Mouse (Mus musculus) midbrain, embryonic 15.5 days (tissue): Measurements from ENCODE around the gene C530008M17Rik. TPM values are rescaled to one million over a fixed set of nuclear protein-coding genes. Genes with fewer than 3 reads are reported as not detected.
"Not testable (repeated sequence)": the region's sequence is repeated elsewhere in the genome, so short reads cannot be mapped to it uniquely, and the experiment has no call there.

Experiments
- ATAC-seq: fragments of 200-750 bp; cut with Nextera tagmentation; replicated peaks from 2 replicates; pipeline ENCODE4 v1.8.0; 2017; ENCODE audit warnings: moderate TSS enrichment
- H3K27ac ChIP-seq: fragments of 300-500 bp; sonication (generic); 2 replicates; pipeline ENCODE4 v1.5.1; 2015; ENCODE audit warnings: mild to moderate bottlenecking, inconsistent platforms
- H3K27me3 ChIP-seq: fragments of 300-500 bp; sonication (generic); replicated peaks from 2 replicates; pipeline ENCODE4 v1.6.1; 2015; ENCODE audit warnings: inconsistent platforms
- H3K36me3 ChIP-seq: fragments of 300-500 bp; sonication (generic); replicated peaks from 2 replicates; pipeline ENCODE4 v1.6.1; 2015; ENCODE audit warnings: inconsistent platforms
- H3K4me1 ChIP-seq: fragments of 300-500 bp; sonication (generic); 2 replicates; pipeline ENCODE4 v1.6.1; 2015; ENCODE audit warnings: inconsistent platforms
- H3K4me2 ChIP-seq: fragments of 300-500 bp; sonication (generic); 2 replicates; pipeline ENCODE4 v1.6.1; 2015; ENCODE audit warnings: inconsistent platforms, mild to moderate bottlenecking, moderate library complexity
- H3K4me3 ChIP-seq: fragments of 300-500 bp; sonication (generic); 2 replicates; pipeline ENCODE4 v1.5.1; 2015; ENCODE audit warnings: mild to moderate bottlenecking, inconsistent platforms
- H3K9ac ChIP-seq: fragments of 300-500 bp; sonication (generic); 2 replicates; pipeline ENCODE4 v1.6.1; 2015; ENCODE audit warnings: mild to moderate bottlenecking, inconsistent platforms
- H3K9me3 ChIP-seq: fragments of 300-500 bp; sonication (generic); 2 replicates; pipeline ENCODE4 v1.6.1; 2016; ENCODE audit warnings: inconsistent platforms
- WGBS: fragments of 180-500 bp; shearing (Covaris S2); methylation state at CpG from one replicate; pipeline ENCODE4 v1.1.7; 2015; ENCODE audit warnings: mixed read lengths; 5-methylcytosine and 5-hydroxymethylcytosine counted together
- polyA plus RNA-seq: library from polyadenylated mRNA; unstranded; fragments of >200 nt; fragmentation: Nextera tagmentation; extraction: Ambion mirVana; gene quantifications from 2 replicates; pipeline ENCODE4 v1.2.1, GENCODE M21; 2015

The C530008M17Rik gene
- polyA plus RNA-seq, 1 experiment from 2014 or later, result 79.5 TPM

GRCm38 (mm10) chr5:76902131-76902530 is 245.8 kb downstream of the C530008M17Rik start:
- no peaks in the 10 kb centered on the region; the same call in 1 of the 2 replicates for H3K36me3 ChIP-seq
- 86% methylated on average over 4 of the region's 4 CpGs for WGBS
- H3K9me3 ChIP-seq, result no peaks in the 10 kb centered on the region
- no peak overlapping the region for H3K9ac ChIP-seq
- no peaks in the 10 kb centered on the region for H3K27me3 ChIP-seq
- no peak overlapping the region for H3K4me2 ChIP-seq
- H3K4me1 ChIP-seq, result peaks cover 8% of the 10 kb centered on the region; the same call in 1 of the 2 replicates
- no peak overlapping the region for H3K27ac ChIP-seq
- ATAC-seq, result no peak
- no peak overlapping the region for H3K4me3 ChIP-seq

DNA sequence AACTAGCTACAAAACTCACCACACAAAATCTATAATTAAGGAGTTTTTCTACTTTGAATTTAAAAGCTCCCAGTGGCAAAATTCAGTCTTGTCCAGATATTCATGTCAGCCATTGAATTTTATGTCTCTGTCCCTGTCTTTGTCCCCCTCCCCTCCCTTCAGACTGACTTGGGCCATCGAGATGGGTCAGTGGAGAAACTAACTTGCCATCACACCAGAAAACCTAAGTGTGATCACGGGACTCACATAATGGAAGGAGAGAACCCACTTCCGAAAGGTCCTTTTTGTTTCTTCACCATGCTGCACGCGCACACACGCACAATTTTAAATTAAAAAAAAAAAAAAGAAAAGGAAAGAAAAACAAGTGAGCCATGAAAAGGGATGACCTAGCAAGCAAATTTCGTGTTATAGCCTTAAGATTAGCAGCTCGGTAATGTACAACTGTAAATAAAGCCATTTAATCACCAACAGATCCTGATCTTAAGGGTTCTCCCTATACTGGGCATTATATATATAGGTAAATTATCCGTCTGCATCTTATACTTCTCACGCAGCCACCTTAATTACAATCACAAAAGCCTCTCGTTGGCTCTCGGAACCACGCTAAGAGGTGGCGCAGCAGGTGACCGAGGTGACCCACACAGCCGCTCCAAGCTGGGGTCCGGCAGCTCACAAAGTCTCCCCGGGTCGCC is 248.5 kb downstream of the C530008M17Rik start:
- H3K4me2 ChIP-seq, result peak overlapping the region; percentile 66
- H3K27me3 ChIP-seq, result no peaks in the 10 kb centered on the region
- H3K4me3 ChIP-seq, result peak overlapping the region; percentile 84
- ATAC-seq, result peak; percentile 73
- peaks cover 8% of the 10 kb centered on the region; the same call in 1 of the 2 replicates for H3K4me1 ChIP-seq
- H3K27ac ChIP-seq, result peak overlapping the region; percentile 89
- under 1% methylated on average over 19 of the region's 19 CpGs for WGBS
- no peaks in the 10 kb centered on the region for H3K9me3 ChIP-seq
- peak overlapping the region; percentile 82 for H3K9ac ChIP-seq
- no peaks in the 10 kb centered on the region for H3K36me3 ChIP-seq

GRCm38 (mm10) chr5:76905405-76906154 is 249.3 kb downstream of the C530008M17Rik start, which contains the start of gene Aasdh:
Gene Aasdh, minus strand, starts transcription at chr5:76905514.
- Histone ChIP-seq H3K4me1 (peaks cover 8% of the 10 kb centered on the region; the same call in 1 of the 2 replicates), H3K4me2 (peak within 1 kb of the TSS; percentile 66), H3K9ac (peak within 1 kb of the TSS; percentile 82), H3K27me3 (no peaks in the 10 kb centered on the region), H3K27ac (peak within 1 kb of the TSS; percentile 89), H3K9me3 (no peaks in the 10 kb centered on the region), H3K4me3 (peak within 1 kb of the TSS; percentile 84), H3K36me3 (no peaks in the 10 kb centered on the region)
- WGBS, result under 1% methylated on average over 47 of the region's 47 CpGs
- ATAC-seq, result peak; percentile 99

- Histone ChIP-seq H3K27me3 (no peaks in the 10 kb centered on the region), H3K9ac (peak overlapping the region; percentile 82), H3K4me3 (peak overlapping the region; percentile 84), H3K9me3 (no peaks in the 10 kb centered on the region), H3K36me3 (no peaks in the 10 kb centered on the region), H3K4me2 (peak overlapping the region; percentile 66), H3K27ac (peak overlapping the region; percentile 89), H3K4me1 (peaks cover 8% of the 10 kb centered on the region; the same call in 1 of the 2 replicates)
- WGBS, result 36% methylated on average over 3 of the region's 3 CpGs
- no peak; the same call in none of the 2 replicates for ATAC-seq
Measured at GRCm38 (mm10) chr5:76906155-76906499, 249.8 kb downstream of the C530008M17Rik start.

DNA sequence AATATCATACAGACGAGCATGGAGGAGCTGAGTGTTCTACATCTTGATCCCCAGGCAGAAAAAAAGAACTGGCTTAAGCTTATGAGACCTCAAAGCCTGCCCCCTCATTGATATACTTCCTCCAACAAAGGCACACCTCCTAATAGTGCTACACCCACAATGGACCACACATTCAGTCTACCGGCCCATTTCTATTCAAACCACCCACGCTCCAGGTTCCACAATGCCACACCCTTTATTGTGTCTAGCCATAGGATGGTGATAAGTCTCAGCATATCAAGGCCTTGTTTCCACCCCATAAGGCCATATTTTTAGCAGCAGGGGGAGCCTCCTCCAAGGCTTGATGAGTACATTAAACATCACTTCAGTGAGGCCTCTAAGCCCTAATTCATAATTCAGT is 254.5 kb downstream of the C530008M17Rik start:
- no peak overlapping the region for H3K4me2 ChIP-seq
- 84% methylated on average over 3 of the region's 3 CpGs for WGBS
- H3K9ac ChIP-seq, result no peak overlapping the region
- ATAC-seq, result no peak
- no peaks in the 10 kb centered on the region for H3K27me3 ChIP-seq
- no peak overlapping the region for H3K27ac ChIP-seq
- no peaks in the 10 kb centered on the region for H3K9me3 ChIP-seq
- peaks cover 3% of the 10 kb centered on the region; the same call in 1 of the 2 replicates for H3K4me1 ChIP-seq
- H3K4me3 ChIP-seq, result no peak overlapping the region
- H3K36me3 ChIP-seq, result 0 out of 2 replicates have a peak, but pooled peaks cover 2% of the 10 kb centered on the region

DNA sequence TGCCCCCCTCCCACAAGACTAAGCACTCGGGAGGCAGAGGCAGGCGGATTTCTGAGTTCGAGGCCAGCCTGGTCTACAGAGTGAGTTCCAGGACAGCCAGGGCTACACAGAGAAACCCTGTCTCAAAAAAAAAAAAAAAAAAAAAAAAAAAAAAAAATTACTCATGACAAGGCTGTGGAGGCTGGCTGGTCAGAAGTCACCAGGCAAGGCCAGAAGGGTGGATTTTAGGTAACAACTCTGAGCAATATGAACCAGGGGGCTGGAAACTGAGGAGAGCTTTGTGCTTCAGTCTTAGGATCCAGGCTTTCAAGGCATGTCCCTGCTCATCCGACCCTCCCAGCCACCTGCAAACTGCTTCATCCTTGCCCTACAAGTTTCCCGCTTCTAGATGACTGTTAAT is 256.2 kb downstream of the C530008M17Rik start:
- not testable (repeated sequence) for H3K9ac ChIP-seq, H3K27me3 ChIP-seq, H3K4me1 ChIP-seq, H3K4me3 ChIP-seq, H3K27ac ChIP-seq, H3K9me3 ChIP-seq, ATAC-seq, H3K36me3 ChIP-seq, H3K4me2 ChIP-seq
- WGBS, result 94% methylated on average over 5 of the region's 5 CpGs

GRCm38 (mm10) chr5:76922833-76923232 is 266.5 kb downstream of the C530008M17Rik start:
- 85% methylated on average over 4 of the region's 4 CpGs for WGBS
- Histone ChIP-seq H3K27ac (no peak overlapping the region), H3K27me3 (no peaks in the 10 kb centered on the region), H3K9me3 (no peaks in the 10 kb centered on the region), H3K36me3 (peaks cover 16% of the 10 kb centered on the region), H3K9ac (no peak overlapping the region), H3K4me1 (no peaks in the 10 kb centered on the region), H3K4me2 (no peak overlapping the region), H3K4me3 (no peak overlapping the region)
- ATAC-seq, result no peak

Other genes with a start within 250 kb of the C530008M17Rik start
- gene Gm7271, start 172.5 kb upstream of the C530008M17Rik start, polyA plus RNA-seq, result 0.50 TPM in 1 of 2 replicates, not detected in the other
- gene Exoc1, start 127.2 kb upstream of the C530008M17Rik start, polyA plus RNA-seq, result 60.6 and 63.2 TPM in 2 replicates
- 2.9 and 3.7 TPM in 2 replicates for gene Cep135, start 67.8 kb upstream of the C530008M17Rik start, polyA plus RNA-seq
- gene Aasdh, start 249.0 kb downstream of the C530008M17Rik start, polyA plus RNA-seq, result 20.4 and 21.6 TPM in 2 replicates